Mouse (Mus musculus): Measurements from ENCODE around the gene Manbal.

- TF ChIP-seq CTCF (IDR thresholded peaks at IDR 0.05; ENCODE audit: extremely low read depth, insufficient read depth, low read length) (no peak), POLR2A (IDR thresholded peaks at IDR 0.05; ENCODE audit: extremely low read depth, insufficient read depth, low read length) (no peak)
Measured at GRCm38 (mm10) chr2:157320135-157320534, 47.3 kb upstream of the Manbal start.
